Mouse (Mus musculus): ENCODE results near the gene Rpgr.

Rpgr gene

DNA sequence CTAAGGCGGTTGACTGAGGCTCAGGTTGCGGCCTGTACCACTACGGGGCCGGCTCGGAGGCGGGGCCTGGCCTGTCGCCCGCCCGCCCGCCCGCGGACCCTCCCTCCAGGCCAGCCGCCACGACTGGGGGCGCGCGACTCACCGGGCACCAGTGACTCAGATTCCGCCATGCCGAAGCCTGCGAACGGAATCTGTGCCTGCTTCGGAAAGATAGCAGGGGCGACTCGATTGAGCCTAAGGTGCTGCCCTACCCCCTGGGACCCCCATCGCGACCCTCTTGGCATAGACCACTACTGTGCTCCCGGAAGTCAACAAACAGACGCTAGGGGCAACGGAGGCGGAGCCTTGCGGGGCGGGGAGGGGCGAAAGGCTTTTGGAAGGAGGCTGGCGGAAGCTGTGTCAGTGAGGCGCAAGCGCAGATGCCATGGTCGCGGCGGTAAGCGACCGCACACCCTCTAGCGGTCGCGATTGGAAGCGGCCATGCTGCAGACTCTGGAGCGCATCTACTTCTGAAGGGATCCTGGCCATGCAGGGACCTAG, at the start of gene Rpgr:
Rpgr (minus strand) TSS at position 511 of the 540 bp plus-strand sequence.
- DNase-seq (ENCODE audit: low read depth) = peak; percentile 91

DNA sequence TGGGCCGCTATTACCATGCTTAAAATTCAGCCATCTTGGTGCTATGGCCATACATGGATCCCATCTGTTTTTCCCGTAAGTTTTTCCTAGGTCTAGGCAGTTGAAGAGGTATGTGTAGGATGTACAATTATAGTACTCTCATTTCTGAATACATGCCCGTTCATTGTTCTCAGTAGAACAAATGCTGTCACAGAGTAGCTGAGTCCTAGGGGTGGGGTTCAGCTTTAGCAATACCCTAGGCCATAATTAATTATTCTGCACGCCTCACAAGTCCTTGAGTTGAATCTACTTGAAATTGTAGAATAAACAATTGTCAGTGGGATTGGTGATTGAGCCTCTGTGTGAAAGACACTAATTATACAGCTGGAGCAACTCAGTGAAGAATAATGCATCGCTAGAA, 41.5 kb upstream of the Rpgr start:
- DNase-seq (ENCODE audit: low read depth) = no peak

DNA sequence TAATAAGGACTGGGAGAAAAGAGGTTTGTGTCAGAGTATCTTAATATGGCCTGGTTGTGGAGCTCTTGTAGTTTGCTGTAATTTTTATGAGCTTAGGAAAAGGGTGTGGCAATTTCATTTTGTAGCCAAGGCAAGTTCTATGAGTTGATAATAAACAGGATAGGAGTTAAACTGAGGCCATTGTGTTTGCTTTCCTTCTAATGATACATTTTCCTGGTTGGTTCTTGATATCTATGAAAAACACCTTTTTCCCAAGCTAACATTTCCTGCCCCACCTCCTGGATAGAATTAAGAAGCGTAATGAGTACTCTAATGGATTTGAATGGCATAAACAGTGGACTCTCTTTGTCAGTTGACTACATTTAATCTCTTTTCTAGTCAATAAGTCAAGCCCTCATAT, 41.1 kb upstream of the Rpgr start:
- no peak for DNase-seq (ENCODE audit: low read depth)

DNA sequence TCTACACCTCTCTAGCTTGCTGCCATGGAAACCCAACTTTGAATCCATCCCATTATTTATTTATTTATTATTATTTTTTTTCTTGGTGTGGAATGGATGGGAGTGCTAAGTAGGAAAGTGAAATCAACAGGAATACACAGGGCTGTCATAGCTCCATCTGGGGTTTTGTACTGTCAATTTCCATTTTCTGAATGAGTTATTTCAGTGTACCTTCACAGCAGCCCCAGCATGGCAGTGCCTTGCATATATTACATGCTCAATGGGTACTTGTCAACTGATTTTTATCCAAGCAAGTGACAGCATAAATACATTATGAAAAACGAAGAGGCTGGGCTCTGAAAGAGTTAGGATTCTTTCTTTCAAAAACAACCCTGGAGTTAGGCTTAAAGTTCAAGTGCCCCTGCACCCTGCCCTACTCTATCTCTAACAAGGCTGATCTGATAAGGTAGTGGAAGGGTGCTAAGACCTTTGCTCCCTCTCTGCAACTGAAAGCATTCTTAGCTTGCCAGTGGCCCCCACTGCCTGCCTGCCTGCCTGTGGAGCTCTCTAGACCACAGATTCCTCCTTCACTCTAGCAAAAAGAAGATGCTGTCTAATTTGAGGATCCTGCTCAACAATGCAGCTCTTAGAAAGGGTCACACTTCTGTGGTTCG, 35.3 kb upstream of the Rpgr start, which contains the start of gene Otc:
Otc (plus strand) TSS at position 454 of the 653 bp plus-strand sequence.
- no peak for DNase-seq (ENCODE audit: low read depth)

DNA sequence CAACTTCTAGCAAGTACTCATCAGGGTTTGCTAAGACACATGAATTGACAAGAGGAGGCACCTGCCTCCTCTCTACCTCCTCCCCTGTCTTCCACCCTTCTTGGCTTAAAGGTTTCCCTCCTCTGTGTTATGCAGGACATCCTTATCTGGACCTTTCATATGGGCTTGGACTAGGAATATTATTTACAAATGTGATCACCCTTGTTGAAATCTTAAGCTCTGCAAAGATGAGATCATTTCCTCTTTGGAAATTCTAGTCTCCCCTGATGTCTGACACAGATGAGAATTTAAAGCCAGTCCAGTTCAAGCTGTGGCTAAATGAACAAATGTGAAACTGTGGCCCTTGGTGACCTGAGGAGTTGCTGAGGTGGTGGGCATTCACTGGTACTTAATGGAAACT, 34.6 kb upstream of the Rpgr start:
- no peak for DNase-seq (ENCODE audit: low read depth)

DNA sequence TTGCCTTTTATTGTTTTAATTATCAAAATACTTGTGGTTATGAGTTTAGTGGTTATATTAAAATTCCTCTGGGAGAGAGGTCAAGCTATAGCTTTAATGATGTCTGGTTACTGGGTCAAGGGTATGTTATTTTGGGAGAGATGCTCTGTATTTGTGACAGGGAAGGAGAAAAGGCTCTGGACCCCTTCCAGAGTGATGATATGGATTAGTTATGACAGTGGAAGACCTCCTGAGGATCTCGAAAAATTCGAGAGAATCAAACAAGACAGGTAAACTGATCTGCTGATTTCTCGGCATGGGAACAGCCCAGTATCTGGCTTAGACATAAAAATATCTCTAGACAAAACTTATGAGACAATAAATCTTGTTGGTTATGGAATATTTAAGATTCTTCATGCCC, 27.2 kb upstream of the Rpgr start:
- no peak for DNase-seq (ENCODE audit: low read depth)

DNA sequence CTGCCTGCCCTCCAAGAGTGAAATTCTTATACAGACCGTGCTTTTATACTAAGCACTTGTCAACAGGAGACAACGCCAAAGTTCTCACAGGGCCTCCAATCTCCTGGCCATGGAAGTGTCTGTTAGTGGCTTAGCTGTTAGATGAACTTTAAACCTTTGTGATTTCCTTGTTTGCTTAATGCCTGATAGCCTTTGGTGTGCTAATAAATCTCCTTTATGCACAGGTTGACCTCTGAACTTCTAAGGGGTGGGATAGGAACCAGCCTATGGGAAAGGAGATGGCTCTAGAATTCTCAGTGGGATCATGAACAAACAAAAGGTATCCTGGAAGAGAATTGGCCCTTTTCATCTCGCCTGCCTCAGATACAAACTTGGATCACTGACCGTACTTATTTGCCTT, 22.8 kb upstream of the Rpgr start:
- no peak for DNase-seq (ENCODE audit: low read depth)

DNA sequence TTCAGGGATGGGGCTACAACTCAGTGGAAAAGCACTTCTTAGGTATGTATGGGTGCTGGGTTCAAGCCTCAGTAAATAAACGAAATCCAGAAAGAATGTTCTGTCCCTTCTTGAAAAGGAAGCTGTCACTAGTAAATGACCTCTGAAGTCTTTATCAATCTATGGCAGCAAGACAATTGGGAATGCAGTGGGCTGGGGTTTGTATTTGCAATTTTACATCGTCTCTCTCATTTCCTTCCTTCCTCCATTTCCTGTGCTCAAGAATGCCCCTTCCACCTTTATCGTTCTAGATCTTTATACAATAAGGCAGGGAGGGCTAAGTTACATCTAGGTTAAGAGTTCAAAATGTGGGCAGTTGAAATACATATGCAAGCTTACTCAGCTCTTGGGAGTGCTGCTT, 17.9 kb upstream of the Rpgr start:
- DNase-seq (ENCODE audit: low read depth) = no peak

DNA sequence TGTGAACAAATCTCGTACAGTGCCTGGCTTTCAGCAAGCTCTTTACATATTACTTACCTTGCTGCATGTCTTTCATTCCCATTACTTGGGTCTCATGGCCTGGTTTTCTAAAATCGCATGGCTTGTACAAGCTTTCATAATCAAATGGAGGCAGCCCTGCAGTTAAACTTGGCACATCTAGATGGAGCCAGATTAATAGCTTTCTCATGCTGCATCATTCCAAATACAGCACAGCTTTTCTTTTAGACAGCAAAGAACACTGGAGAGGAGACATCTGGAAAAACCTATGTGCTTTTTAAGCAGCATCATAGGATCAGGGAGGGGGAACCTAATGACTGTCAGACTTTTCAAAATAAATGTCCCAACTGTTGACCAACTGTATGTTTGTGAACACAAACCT, 16.3 kb upstream of the Rpgr start:
- no peak for DNase-seq (ENCODE audit: low read depth)

DNA sequence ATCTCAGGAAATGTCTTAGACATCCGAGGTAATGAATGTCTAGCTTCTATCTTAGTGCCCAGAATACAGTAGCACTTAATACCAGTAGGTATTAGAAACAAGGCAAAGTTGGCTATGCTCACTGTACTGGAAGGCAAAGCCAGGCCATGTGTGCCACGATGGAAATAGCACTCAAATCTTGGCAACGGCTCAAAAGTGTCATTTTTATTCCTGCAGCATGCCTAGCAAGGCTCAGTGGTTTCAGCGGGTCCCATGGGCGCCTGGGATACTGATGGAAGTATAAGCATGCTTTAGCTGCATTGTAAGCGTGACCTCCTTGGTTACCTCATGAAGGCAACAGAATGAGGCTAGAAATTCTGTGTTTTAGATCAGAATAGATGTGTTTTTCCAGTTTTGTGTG, 2.6 kb upstream of the Rpgr start:
- DNase-seq (ENCODE audit: low read depth) = no peak

DNA sequence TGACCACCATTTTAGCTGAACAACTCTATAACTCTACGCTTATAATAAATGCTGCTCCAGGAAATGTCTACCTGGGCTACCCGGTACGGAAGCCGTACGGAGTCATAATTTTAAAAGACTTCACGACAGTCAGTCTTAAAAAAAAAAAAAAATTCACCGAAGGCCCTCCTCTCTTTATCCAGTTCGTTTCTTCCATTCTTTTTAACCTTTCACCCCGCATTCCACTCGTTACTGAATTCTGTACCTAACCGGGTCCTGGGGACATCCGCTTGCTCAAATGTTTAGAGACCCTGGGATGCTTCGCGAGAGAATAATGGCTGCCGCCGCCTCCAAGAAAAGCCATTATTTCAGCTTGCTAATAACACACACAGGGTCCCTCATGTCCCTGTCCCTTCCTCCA, 748 bp downstream of the Rpgr start:
- DNase-seq (ENCODE audit: low read depth) = peak; percentile 75

DNA sequence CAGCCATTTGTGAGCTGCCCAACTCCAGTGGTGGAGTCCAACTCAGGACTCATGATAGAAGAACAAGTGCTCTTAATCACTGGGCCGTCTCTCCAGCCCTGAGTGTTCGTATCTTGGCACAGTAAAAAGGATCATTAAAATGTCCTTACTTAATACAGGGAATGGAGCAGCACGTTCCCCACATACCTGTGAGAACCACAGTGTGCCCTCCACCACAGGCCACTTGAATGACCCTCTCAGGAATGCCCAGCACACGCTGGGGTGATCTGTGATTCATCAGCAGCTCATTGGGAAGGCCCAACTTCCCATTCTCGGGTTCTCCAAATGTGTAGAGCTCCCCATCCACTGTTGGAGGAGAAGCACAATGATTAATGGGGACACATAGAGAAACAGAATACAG, 10.8 kb downstream of the Rpgr start:
- DNase-seq (ENCODE audit: low read depth) = no peak

DNA sequence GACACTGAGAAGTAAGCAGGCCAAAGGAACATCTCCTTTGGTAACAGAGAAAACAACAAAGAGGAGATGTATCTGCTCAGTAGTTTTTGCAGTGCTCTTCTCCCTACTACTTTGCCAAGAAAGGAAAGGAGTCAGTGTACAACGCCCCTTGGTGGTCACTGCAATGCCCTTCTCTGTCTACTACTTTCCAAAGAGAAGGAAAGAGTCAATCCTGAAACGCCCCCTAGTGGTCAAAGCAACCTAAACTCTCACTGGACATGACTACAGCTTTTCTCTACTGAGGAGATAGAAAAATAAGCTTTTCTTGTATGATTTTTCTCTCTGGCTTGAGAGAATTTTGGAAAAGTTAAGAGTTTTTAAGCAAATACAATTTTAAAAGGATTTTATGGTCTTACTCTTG, 15.4 kb downstream of the Rpgr start:
- DNase-seq (ENCODE audit: low read depth) = peak; percentile 61

DNA sequence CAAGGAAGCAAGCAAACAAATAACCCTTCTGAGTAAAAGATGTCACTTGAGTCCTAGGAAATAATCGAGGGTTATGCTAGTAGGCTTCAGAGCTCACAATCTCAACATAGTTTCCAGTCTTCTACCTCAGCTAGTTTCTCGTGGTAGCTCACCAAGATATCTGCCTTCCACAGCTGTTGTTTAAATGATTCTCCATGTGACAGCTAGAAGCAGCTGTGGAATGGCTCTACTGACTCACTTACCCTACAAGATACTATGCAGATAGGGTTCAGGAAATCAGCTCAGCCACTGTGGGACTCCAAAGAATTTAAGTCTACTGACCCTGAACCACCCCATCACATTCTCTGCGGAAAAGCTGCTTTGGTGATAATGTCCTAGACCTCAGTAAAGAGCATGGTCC, 64.3 kb downstream of the Rpgr start:
- DNase-seq (ENCODE audit: low read depth) = no peak

DNA sequence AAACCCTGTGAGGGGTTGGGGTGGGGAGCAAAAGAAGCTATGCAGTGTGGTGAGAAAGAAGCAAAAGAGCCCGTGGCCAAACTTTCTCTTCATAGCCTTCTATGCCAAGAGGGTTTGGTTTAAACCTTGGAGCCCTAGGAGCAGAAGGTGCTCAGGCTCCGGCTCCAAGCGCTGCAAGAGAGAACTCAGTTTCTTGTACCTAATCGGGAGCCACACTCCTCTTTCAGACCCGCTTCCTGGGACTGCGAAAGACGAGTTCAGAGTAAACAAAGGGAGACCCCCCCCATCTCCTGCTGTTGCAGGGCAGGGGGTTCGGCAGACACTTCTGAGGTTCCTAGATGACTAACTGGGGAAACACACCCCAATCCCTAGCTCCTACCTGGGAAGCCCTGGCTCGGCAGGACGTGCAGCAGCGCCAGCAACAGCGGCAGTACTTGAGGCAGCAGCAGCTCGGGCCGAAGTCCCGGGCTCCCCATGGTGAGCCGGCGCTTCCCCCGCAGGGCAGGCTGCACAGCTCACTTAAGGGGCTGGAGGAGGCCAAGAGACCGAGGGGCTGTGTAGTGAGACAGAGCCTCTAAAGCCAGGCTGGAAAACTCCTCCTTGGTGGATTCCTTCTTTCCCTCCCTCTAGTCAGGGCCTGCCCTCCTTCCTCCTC, 99.5 kb downstream of the Rpgr start, which contains the start of gene Srpx:
Srpx (minus strand) TSS at position 645 of the 655 bp plus-strand sequence.
- DNase-seq (ENCODE audit: low read depth) = no peak

DNA sequence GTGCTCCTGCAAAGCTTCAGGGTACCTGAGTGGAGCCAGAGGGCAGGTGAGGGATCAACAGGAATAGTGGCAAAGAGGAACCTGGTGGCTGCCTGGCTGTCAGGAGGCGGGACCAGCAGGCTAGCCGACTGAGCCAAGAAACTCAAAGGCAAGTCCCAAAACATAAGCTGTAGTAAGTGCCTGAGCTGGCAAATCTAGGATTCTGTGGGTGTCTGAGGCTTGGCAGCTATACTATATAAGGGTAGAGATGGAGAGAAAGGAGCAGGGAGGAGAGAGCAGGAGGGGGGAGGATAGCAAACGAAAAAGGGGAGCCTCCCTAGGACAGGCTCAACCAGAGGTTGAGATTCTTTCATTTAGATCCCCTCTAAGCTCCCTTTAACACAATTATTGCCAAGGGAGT, 100.9 kb downstream of the Rpgr start:
- no peak for DNase-seq (ENCODE audit: low read depth)

DNA sequence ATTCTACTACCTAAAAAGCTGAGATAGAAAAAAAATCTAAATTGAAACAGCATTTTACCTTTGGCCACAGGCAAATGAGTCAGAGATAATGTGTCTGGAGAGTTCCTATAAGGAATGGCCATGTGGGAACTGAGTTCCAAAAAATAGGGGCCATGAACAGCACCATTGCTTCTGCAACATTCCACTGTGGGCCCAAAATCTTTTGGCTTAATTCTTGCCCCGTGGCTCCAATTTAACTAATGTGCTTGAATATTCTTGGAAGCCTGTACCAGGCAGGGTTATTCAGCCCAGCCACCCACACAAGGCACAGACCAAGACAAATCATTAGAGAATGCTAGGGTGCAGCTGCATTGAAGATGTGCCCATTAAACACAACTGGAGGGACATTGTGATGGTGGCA, 106.0 kb downstream of the Rpgr start:
- DNase-seq (ENCODE audit: low read depth) = no peak

DNA sequence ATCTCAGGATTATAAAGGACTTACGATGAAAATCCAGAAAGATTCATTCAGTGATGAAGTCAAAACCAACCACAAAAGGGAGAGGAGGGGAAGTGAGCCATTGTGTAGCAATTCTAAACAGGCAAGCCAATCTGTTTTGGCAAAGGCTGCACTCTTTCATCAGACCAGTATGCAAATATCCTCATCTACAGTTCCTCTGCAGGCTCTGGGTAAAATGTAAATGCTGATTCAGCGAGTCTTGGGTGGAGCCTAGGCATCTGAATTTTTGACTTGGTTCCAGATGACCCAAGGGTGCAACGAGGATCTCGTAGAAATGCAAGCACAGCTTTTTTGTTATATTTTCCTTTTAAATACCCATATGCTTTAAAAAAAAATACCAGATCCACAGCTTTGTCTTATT, 108.2 kb downstream of the Rpgr start:
- DNase-seq (ENCODE audit: low read depth) = no peak

DNA sequence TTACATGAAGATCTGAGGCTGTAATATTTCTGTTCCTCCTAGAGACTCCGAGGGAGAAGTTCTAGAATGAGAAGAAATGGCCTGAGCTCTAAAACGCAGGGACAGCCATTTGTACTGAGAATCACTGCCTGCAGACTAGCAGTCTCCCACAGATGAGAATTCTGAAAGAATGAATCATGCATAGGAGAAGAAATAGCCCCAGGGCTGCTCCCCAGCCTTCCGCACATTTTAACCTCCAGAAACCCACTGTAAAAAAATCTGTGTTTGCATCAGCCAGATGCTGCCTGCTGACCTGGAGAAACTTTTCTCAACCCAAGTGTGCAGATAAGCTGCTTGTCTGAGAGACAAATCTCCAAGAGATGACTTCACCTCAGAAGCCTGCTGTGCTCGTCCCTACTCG, 111.2 kb downstream of the Rpgr start:
- no peak for DNase-seq (ENCODE audit: low read depth)

DNA sequence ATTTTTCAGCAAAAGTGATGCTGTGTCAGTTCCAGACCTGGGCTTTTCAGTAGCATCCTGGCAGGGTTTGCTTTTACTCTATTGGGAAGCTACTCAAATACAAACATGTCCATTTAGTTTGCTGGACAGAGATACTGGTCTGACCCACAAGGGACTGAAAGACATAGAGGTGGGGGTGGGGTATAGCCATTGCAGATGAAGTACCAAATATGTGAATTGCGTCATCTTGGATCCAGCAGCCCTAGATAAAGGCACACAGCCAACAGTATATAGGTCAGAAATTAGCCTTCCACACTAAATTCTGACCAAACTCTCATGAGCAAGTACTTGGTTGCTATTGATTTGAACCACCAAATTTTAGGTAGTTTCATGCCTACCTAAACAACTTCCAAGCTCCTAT, 114.0 kb downstream of the Rpgr start:
- DNase-seq (ENCODE audit: low read depth) = no peak

DNA sequence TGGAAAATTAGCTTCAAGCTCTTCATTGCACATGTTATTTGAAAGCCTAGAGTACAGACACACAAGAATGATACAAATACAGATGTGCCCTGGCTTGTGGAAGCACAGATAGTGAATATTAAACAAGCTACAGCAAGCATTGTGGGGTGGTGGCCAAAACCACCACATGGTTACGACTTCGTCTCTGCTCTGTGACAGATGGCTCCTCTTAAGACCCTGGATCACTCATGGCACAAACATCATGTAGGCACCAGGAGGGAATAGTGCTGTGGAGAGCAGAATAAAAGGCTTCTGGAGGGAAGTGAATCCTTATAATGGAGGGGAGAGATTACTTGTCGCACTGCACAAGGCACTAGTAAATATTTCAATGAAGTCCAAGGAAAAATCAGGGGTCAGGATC, 120.9 kb downstream of the Rpgr start:
- no peak for DNase-seq (ENCODE audit: low read depth)

DNA sequence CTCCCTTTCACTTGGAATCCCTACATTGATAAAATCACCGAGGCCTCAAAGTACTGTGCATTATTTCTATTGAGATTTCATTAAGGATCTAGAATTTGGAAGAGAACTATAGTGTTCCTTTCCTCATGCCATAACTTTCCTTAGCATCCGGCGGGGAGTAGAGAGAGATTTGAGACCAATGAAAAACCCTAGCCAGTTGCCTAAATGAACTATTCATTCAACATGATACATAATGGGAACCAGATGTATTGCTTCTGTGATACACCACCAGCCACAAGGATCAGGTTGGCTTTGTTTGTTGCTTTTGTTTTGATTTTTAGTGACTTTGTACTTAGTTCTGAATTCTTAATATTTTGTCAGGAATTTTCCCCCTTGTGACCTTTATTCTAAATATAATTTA, 136.3 kb downstream of the Rpgr start:
- no peak for DNase-seq (ENCODE audit: low read depth)

DNA sequence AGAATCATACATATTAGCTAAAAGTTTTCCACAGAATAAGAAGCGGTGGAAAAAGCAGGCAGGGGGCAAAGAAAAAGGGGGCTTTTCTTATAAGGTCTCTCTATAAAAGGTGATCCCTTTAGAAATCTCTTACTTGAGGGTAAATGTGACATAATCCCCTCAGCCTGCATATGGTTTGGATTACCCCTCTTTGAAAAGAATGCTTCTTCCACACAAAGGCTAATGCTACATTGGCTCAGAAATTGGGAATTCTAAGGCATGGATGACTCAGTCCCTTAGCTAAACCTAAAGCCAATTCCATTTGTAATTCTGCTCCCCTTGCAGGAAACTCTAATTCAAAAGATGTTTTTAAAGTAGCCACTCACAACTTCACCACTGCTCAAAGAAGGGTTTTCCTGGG, 136.7 kb downstream of the Rpgr start:
- no peak for DNase-seq (ENCODE audit: low read depth)

DNA sequence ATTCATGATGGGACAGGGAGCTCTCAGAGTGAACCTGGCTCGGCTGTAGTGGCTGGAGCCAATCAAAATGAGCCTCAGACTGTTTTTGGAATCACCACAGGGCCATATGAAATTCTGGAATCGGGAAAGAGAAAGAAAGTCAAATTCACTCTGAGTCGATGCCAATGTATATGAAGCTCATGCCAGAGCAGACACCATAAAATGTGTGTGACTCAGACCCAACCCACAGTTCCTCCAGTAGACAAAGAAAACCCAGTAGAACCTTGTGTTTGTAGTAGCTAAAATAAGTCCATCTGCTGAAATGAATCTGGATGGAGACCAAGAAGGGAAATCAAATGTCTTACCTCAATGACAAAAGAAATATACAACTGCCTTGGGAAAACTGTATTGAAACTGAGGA, 142.8 kb downstream of the Rpgr start:
- DNase-seq (ENCODE audit: low read depth) = no peak

Data from induced T-regulatory cell, adult 2 months (primary cell).